Mouse (Mus musculus) ES-E14 (cell line): ENCODE measurements around the gene Myl6. TPM values are rescaled to one million over a fixed set of nuclear protein-coding genes. Genes with fewer than 3 reads are reported as not detected.
A peak's percentile ranks its signal among the peaks of the same experiment; 100 is the strongest.

ENCODE experiments used
- DNase-seq: peaks from one replicate; pipeline ENCODE4 v3.0.0-alpha.2; 2013; ENCODE audit warnings: low read depth, low spot score
- H3K27ac ChIP-seq: 2 replicates; pipeline ENCODE4 v1.5.1; 2012; ENCODE audit warnings: low read depth, mild to moderate bottlenecking, low read length, moderate library complexity, mixed read lengths; ENCODE audit not compliant: poor library complexity, insufficient read depth, severe bottlenecking
- H3K36me3 ChIP-seq: 2 replicates; pipeline ENCODE4 v1.6.1; 2012; ENCODE audit warnings: mild to moderate bottlenecking, low read length, moderate library complexity, mixed read lengths; ENCODE audit not compliant: control insufficient read depth, poor library complexity, insufficient read depth, severe bottlenecking
- H3K4me1 ChIP-seq, 2 experiments: fragments of 150-350 bp in 1 of 2; sonication (generic) in 1 of 2; 2 replicates each; pipeline ENCODE4 v1.6.1; 2012; ENCODE audit warnings: low read length in 2 of 2, mild to moderate bottlenecking in 1 of 2, mixed read lengths in 1 of 2; ENCODE audit not compliant: control insufficient read depth in 2 of 2, insufficient read depth in 2 of 2, poor library complexity in 1 of 2
- H3K4me3 ChIP-seq, 2 experiments: fragments of 150-350 bp in 1 of 2; sonication (generic) in 1 of 2; 2 replicates each; pipeline ENCODE4 v1.5.1; 2012; ENCODE audit warnings: low read length in 2 of 2, low read depth in 1 of 2, mild to moderate bottlenecking in 1 of 2, mixed read lengths in 1 of 2; ENCODE audit not compliant: insufficient read depth in 1 of 2, poor library complexity in 1 of 2, severe bottlenecking in 1 of 2
- H3K9ac ChIP-seq: 2 replicates; pipeline ENCODE4 v1.6.1; 2012; ENCODE audit warnings: low read depth, mild to moderate bottlenecking, low read length, mixed read lengths; ENCODE audit not compliant: poor library complexity, insufficient read depth, severe bottlenecking
- H3K9me3 ChIP-seq: fragments of 150-350 bp; sonication (generic); 2 replicates; pipeline ENCODE4 v1.6.1; 2012; ENCODE audit warnings: low read depth, mild to moderate bottlenecking, low read length; ENCODE audit not compliant: control insufficient read depth, insufficient read depth
- CHD2 ChIP-seq: IDR thresholded peaks from 2 replicates; pipeline ENCODE4 v1.6.1; 2014; ENCODE audit warnings: mild to moderate bottlenecking, low read depth, low read length, inconsistent platforms
- HCFC1 ChIP-seq: IDR thresholded peaks from 2 replicates; pipeline ENCODE4 v1.6.1; 2012; ENCODE audit warnings: low read length, inconsistent platforms, borderline replicate concordance; ENCODE audit not compliant: insufficient read depth
- MAFK ChIP-seq: IDR thresholded peaks from 2 replicates; pipeline ENCODE4 v1.6.1; 2014; ENCODE audit warnings: mild to moderate bottlenecking, low read depth, low read length, inconsistent platforms; ENCODE audit not compliant: insufficient read depth
- ZC3H11A ChIP-seq: IDR thresholded peaks from 2 replicates; pipeline ENCODE4 v1.6.1; 2012; ENCODE audit warnings: low read depth, mild to moderate bottlenecking, inconsistent platforms, low read length, borderline replicate concordance
- ZNF384 ChIP-seq: IDR thresholded peaks from 2 replicates; pipeline ENCODE4 v1.6.1; 2012; ENCODE audit warnings: low read depth, low read length, inconsistent platforms
- in situ Hi-C, 2 experiments: fragments of 600-800 bp; cut with MboI; formaldehyde crosslinking; loops; one replicate each; pipeline ENCODE4 v1.15.1; 2025; ENCODE audit warnings: low sequenced_read_pairs in 2 of 2, inconsistent platforms in 1 of 2; ENCODE audit not compliant: unreplicated experiment in 2 of 2
- total RNA-seq: library from RNA; depleted of rRNA; stranded (reverse); fragments of 300-350 nt; gene quantifications from 2 replicates; pipeline ENCODE4 v1.2.3, GENCODE M21; 2012

Gene Myl6
- total RNA-seq, 1 experiment: 1,090 TPM

GRCm38 (mm10) chr10:128518833-128519232 lies 24.9 kb upstream of the Myl6 start:
- no peak overlapping the region for H3K27ac ChIP-seq
- peak; percentile 46 for DNase-seq
- in situ Hi-C loops: no loop called here
- H3K9ac ChIP-seq: no peak overlapping the region
- no peak overlapping the region for H3K4me3 ChIP-seq
- no peaks in the 10 kb centered on the region for H3K9me3 ChIP-seq
- TF ChIP-seq MAFK: no peak
- TF ChIP-seq HCFC1: no peak
- TF ChIP-seq ZC3H11A: no peak
- no peak for TF ChIP-seq ZNF384
- no peak for TF ChIP-seq CHD2
- peaks cover 31% of the 10 kb centered on the region for H3K36me3 ChIP-seq
- H3K4me1 ChIP-seq: peaks cover 0 to 10% of the 10 kb centered on the region in 2 experiments; a peak in 2 of 4 replicates

GRCm38 (mm10) chr10:128516677-128517076 lies 22.7 kb upstream of the Myl6 start:
- DNase-seq: no peak
- no peak for TF ChIP-seq HCFC1
- no peak for TF ChIP-seq MAFK
- no peak for TF ChIP-seq ZNF384
- TF ChIP-seq CHD2: no peak
- TF ChIP-seq ZC3H11A: no peak
- H3K9me3 ChIP-seq: no peaks in the 10 kb centered on the region
- H3K4me3 ChIP-seq: no peak overlapping the region
- in situ Hi-C loops: no loop called here
- H3K4me1 ChIP-seq: peaks cover 0 to 10% of the 10 kb centered on the region in 2 experiments; a peak in 2 of 4 replicates
- H3K27ac ChIP-seq: no peak overlapping the region
- H3K9ac ChIP-seq: no peak overlapping the region
- peaks cover 39% of the 10 kb centered on the region for H3K36me3 ChIP-seq

GRCm38 (mm10) chr10:128516029-128516428 lies 22.1 kb upstream of the Myl6 start:
- no peak overlapping the region for H3K9ac ChIP-seq
- H3K9me3 ChIP-seq: no peaks in the 10 kb centered on the region
- H3K27ac ChIP-seq: no peak overlapping the region
- H3K4me1 ChIP-seq: peaks cover 0 to 10% of the 10 kb centered on the region in 2 experiments; a peak in 2 of 4 replicates
- DNase-seq: no peak
- TF ChIP-seq ZNF384 (no peak), CHD2 (no peak), MAFK (no peak), ZC3H11A (no peak), HCFC1 (no peak)
- H3K36me3 ChIP-seq: peaks cover 40% of the 10 kb centered on the region
- in situ Hi-C loops: no loop called here
- peak overlapping the region; percentile 34 to 53 for H3K4me3 ChIP-seq

GRCm38 (mm10) chr10:128515044-128515443 lies 21.1 kb upstream of the Myl6 start:
- TF ChIP-seq CHD2: no peak
- no peak for TF ChIP-seq HCFC1
- no peak for TF ChIP-seq ZNF384
- TF ChIP-seq MAFK: no peak
- no peak for TF ChIP-seq ZC3H11A
- DNase-seq: no peak
- Histone ChIP-seq H3K9me3 (no peaks in the 10 kb centered on the region), H3K4me3 (no peak overlapping the region), H3K36me3 (peaks cover 35% of the 10 kb centered on the region), H3K4me1 (peaks cover 0 to 10% of the 10 kb centered on the region in 2 experiments; a peak in 2 of 4 replicates), H3K9ac (no peak overlapping the region), H3K27ac (no peak overlapping the region)
- in situ Hi-C loops: no loop called here
